Mouse (Mus musculus): Measurements from ENCODE around the gene Dhrs3. TPM values are rescaled to one million over a fixed set of nuclear protein-coding genes. Genes with fewer than 3 reads are reported as not detected.
A peak's percentile ranks its signal among the peaks of the same experiment; 100 is the strongest.

The Dhrs3 gene
- polyA plus RNA-seq, 1 experiment from 2014 or later, result 41.9 TPM

- no peaks in the 10 kb centered on the region for H3K36me3 ChIP-seq (replicated peaks; ENCODE audit: control insufficient read depth, insufficient read depth, low read depth, low read length)
- H3K9me3 ChIP-seq (replicated peaks; ENCODE audit: control insufficient read depth, low read length), result no peaks in the 10 kb centered on the region
- H3K4me3 ChIP-seq (ENCODE audit: low read depth, low read length), result no peak overlapping the region
- H3K27me3 ChIP-seq (ENCODE audit: control insufficient read depth, insufficient read depth, low read length), result no peaks in the 10 kb centered on the region
- no peak overlapping the region for H3K27ac ChIP-seq (replicated peaks; ENCODE audit: low read depth, low read length)
- ATAC-seq (replicated peaks; ENCODE audit: insufficient number of reproducible peaks, low FRiP score, low TSS enrichment, low read depth) (no peak), DNase-seq (ENCODE audit: low spot score) (peak; percentile 22)
- H3K9ac ChIP-seq (replicated peaks; ENCODE audit: low read length), result no peak overlapping the region
- no peaks in the 10 kb centered on the region for H3K4me1 ChIP-seq (ENCODE audit: control insufficient read depth, insufficient read depth, low read length)
- 4% methylated on average over 1 of the region's 1 CpGs for WGBS
- H3K4me2 ChIP-seq (ENCODE audit: low read depth, low read length), result no peak overlapping the region
Observed at GRCm38 (mm10) chr4:144934501-144934900, 41.9 kb downstream of the Dhrs3 start.

- Histone ChIP-seq H3K27ac (replicated peaks; ENCODE audit: low read depth, low read length) (no peak overlapping the region), H3K4me1 (ENCODE audit: control insufficient read depth, insufficient read depth, low read length) (no peaks in the 10 kb centered on the region), H3K9me3 (replicated peaks; ENCODE audit: control insufficient read depth, low read length) (no peaks in the 10 kb centered on the region), H3K9ac (replicated peaks; ENCODE audit: low read length) (no peak overlapping the region), H3K27me3 (ENCODE audit: control insufficient read depth, insufficient read depth, low read length) (no peaks in the 10 kb centered on the region), H3K4me3 (ENCODE audit: low read depth, low read length) (no peak overlapping the region), H3K36me3 (replicated peaks; ENCODE audit: control insufficient read depth, insufficient read depth, low read depth, low read length) (no peaks in the 10 kb centered on the region), H3K4me2 (ENCODE audit: low read depth, low read length) (no peak overlapping the region)
- no peak for ATAC-seq (replicated peaks; ENCODE audit: insufficient number of reproducible peaks, low FRiP score, low TSS enrichment, low read depth)
- no peak for DNase-seq (ENCODE audit: low spot score)
- 84% methylated on average over 3 of the region's 3 CpGs for WGBS
Observed at GRCm38 (mm10) chr4:144936563-144937154, 44.0 kb downstream of the Dhrs3 start.

DNA sequence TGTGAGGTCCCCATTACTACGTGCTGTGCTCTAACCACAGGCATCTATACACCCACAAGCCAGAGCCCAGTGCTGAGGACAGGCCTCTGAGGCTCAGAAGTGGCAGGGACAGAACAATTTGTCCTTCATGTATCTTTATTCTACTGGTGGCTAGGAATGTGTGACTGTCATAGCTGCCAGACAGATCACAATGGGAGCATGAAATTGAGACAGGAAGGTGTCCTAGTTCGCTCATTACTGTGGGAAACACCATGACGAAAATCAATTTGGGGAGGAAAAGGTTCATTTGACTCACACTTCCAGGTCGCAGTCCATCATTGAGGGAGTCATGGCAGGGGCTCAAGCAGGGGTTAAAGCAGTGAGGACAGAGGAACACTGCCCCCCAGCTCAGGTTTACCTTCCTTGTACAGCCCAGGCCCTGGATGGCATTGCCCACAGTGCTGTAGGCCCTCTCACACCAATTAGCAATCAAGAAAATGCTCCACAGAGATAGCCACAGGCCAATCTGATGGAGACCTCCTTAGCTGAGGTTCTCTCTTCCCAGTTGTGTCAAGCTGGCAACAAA, 47.3 kb downstream of the Dhrs3 start:
- H3K9me3 ChIP-seq (replicated peaks; ENCODE audit: control insufficient read depth, low read length), result no peaks in the 10 kb centered on the region
- H3K4me3 ChIP-seq (ENCODE audit: low read depth, low read length), result no peak overlapping the region
- H3K9ac ChIP-seq (replicated peaks; ENCODE audit: low read length), result no peak overlapping the region
- H3K4me2 ChIP-seq (ENCODE audit: low read depth, low read length), result no peak overlapping the region
- H3K27ac ChIP-seq (replicated peaks; ENCODE audit: low read depth, low read length), result no peak overlapping the region
- H3K27me3 ChIP-seq (ENCODE audit: control insufficient read depth, insufficient read depth, low read length), result no peaks in the 10 kb centered on the region
- no peak for DNase-seq (ENCODE audit: low spot score)
- no peaks in the 10 kb centered on the region for H3K36me3 ChIP-seq (replicated peaks; ENCODE audit: control insufficient read depth, insufficient read depth, low read depth, low read length)
- no peaks in the 10 kb centered on the region for H3K4me1 ChIP-seq (ENCODE audit: control insufficient read depth, insufficient read depth, low read length)
- WGBS, result 71% methylated on average over 4 of the region's 4 CpGs
- no peak; the same call in 1 of the 2 replicates for ATAC-seq (replicated peaks; ENCODE audit: insufficient number of reproducible peaks, low FRiP score, low TSS enrichment, low read depth)

- no peaks in the 10 kb centered on the region for H3K36me3 ChIP-seq (replicated peaks; ENCODE audit: control insufficient read depth, insufficient read depth, low read depth, low read length)
- H3K27me3 ChIP-seq (ENCODE audit: control insufficient read depth, insufficient read depth, low read length), result no peaks in the 10 kb centered on the region
- no peak overlapping the region for H3K4me3 ChIP-seq (ENCODE audit: low read depth, low read length)
- no peak overlapping the region for H3K27ac ChIP-seq (replicated peaks; ENCODE audit: low read depth, low read length)
- DNase-seq (ENCODE audit: low spot score), result no peak
- WGBS, result 57% methylated on average over 13 of the region's 13 CpGs
- no peak overlapping the region for H3K9ac ChIP-seq (replicated peaks; ENCODE audit: low read length)
- no peak for ATAC-seq (replicated peaks; ENCODE audit: insufficient number of reproducible peaks, low FRiP score, low TSS enrichment, low read depth)
- no peaks in the 10 kb centered on the region for H3K4me1 ChIP-seq (ENCODE audit: control insufficient read depth, insufficient read depth, low read length)
- H3K4me2 ChIP-seq (ENCODE audit: low read depth, low read length), result no peak overlapping the region
- no peaks in the 10 kb centered on the region for H3K9me3 ChIP-seq (replicated peaks; ENCODE audit: control insufficient read depth, low read length)
Observed at GRCm38 (mm10) chr4:144940796-144941462, 48.3 kb downstream of the Dhrs3 start.

GRCm38 (mm10) chr4:144942433-144942832, 49.8 kb downstream of the Dhrs3 start:
- Histone ChIP-seq H3K4me1 (ENCODE audit: control insufficient read depth, insufficient read depth, low read length) (no peaks in the 10 kb centered on the region), H3K9ac (replicated peaks; ENCODE audit: low read length) (no peak overlapping the region), H3K27ac (replicated peaks; ENCODE audit: low read depth, low read length) (no peak overlapping the region), H3K36me3 (replicated peaks; ENCODE audit: control insufficient read depth, insufficient read depth, low read depth, low read length) (no peaks in the 10 kb centered on the region), H3K4me3 (ENCODE audit: low read depth, low read length) (no peak overlapping the region), H3K4me2 (ENCODE audit: low read depth, low read length) (no peak overlapping the region), H3K9me3 (replicated peaks; ENCODE audit: control insufficient read depth, low read length) (no peaks in the 10 kb centered on the region), H3K27me3 (ENCODE audit: control insufficient read depth, insufficient read depth, low read length) (no peaks in the 10 kb centered on the region)
- DNase-seq (ENCODE audit: low spot score), result no peak
- ATAC-seq (replicated peaks; ENCODE audit: insufficient number of reproducible peaks, low FRiP score, low TSS enrichment, low read depth), result no peak
- 98% methylated on average over 3 of the region's 3 CpGs for WGBS

DNA sequence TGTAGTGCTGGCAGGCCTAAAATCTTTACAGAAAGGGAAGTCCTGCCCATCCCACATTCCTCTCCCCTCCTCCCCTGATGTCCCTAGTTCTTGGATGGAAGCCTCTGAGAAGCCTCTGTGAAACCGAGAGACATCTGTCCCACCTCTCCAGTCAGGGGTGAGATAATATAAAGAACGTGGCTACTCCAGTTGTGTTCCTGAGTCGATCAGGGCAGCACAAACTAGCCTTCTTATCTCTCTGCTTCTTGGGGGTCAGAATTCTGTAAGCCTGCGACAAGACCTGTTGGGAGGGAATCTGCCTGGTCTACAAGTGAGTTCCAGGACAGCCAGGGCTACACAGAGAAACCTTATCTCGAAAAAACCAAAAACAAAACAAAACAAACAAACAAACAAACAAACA, 50.6 kb downstream of the Dhrs3 start:
- DNase-seq (ENCODE audit: low spot score), result no peak
- no peak overlapping the region for H3K9ac ChIP-seq (replicated peaks; ENCODE audit: low read length)
- H3K27me3 ChIP-seq (ENCODE audit: control insufficient read depth, insufficient read depth, low read length), result no peaks in the 10 kb centered on the region
- no peak overlapping the region for H3K4me3 ChIP-seq (ENCODE audit: low read depth, low read length)
- no peaks in the 10 kb centered on the region for H3K4me1 ChIP-seq (ENCODE audit: control insufficient read depth, insufficient read depth, low read length)
- WGBS, result 82% methylated on average over 5 of the region's 5 CpGs
- H3K4me2 ChIP-seq (ENCODE audit: low read depth, low read length), result no peak overlapping the region
- no peaks in the 10 kb centered on the region for H3K9me3 ChIP-seq (replicated peaks; ENCODE audit: control insufficient read depth, low read length)
- no peak overlapping the region for H3K27ac ChIP-seq (replicated peaks; ENCODE audit: low read depth, low read length)
- no peak for ATAC-seq (replicated peaks; ENCODE audit: insufficient number of reproducible peaks, low FRiP score, low TSS enrichment, low read depth)
- no peaks in the 10 kb centered on the region for H3K36me3 ChIP-seq (replicated peaks; ENCODE audit: control insufficient read depth, insufficient read depth, low read depth, low read length)

- Histone ChIP-seq H3K4me3 (ENCODE audit: low read depth, low read length) (no peak overlapping the region), H3K4me2 (ENCODE audit: low read depth, low read length) (no peak overlapping the region), H3K36me3 (replicated peaks; ENCODE audit: control insufficient read depth, insufficient read depth, low read depth, low read length) (no peaks in the 10 kb centered on the region), H3K4me1 (ENCODE audit: control insufficient read depth, insufficient read depth, low read length) (0 out of 2 replicates have a peak, but pooled peaks cover 3% of the 10 kb centered on the region), H3K9me3 (replicated peaks; ENCODE audit: control insufficient read depth, low read length) (no peaks in the 10 kb centered on the region), H3K9ac (replicated peaks; ENCODE audit: low read length) (no peak overlapping the region), H3K27me3 (ENCODE audit: control insufficient read depth, insufficient read depth, low read length) (no peaks in the 10 kb centered on the region), H3K27ac (replicated peaks; ENCODE audit: low read depth, low read length) (no peak overlapping the region)
- DNase-seq (ENCODE audit: low spot score) (no peak), ATAC-seq (replicated peaks; ENCODE audit: insufficient number of reproducible peaks, low FRiP score, low TSS enrichment, low read depth) (no peak)
- WGBS, result 74% methylated on average over 6 of the region's 6 CpGs
Observed at GRCm38 (mm10) chr4:144947738-144948390, 55.2 kb downstream of the Dhrs3 start.

All from embryonic facial prominence, embryonic 11.5 days (tissue).